Comparison of ENCODE assay signal across 8 mouse cellular contexts in genomic region chr4:155891011-155891471, GRCm38 (mm10). TPM values are rescaled to one million over a fixed set of nuclear protein-coding genes. Genes with fewer than 3 reads are reported as not detected.
A peak's percentile ranks its signal among the peaks of the same experiment; 100 is the strongest.
DNase-seq lines count a peak whose midpoint lies in the region; ATAC-seq and TF ChIP-seq lines count a peak whose summit lies in the region.

No protein-coding gene starts in this region.

- ATAC-seq in embryonic facial prominence, embryonic 12.5 days (ENCODE audit: insufficient number of reproducible peaks, insufficient read depth, low FRiP score, low TSS enrichment), result 0 out of 2 replicates have a peak, but pooled peaks have one; percentile 0
- ATAC-seq in hindbrain, postnatal 0 days, result peak; percentile 0; the same call in 1 of the 2 replicates
- ATAC-seq in megakaryocyte progenitor cell, adult 5-6 weeks (replicated peaks; ENCODE audit: poor library complexity), result peak; percentile 7

- H3K27me3 ChIP-seq in liver, adult 2 months (ENCODE audit: control insufficient read depth, insufficient read depth, low read length), result no peaks in the 10 kb centered on the region
- no peaks in the 10 kb centered on the region for H3K27me3 ChIP-seq in embryonic facial prominence, embryonic 12.5 days
- no peaks in the 10 kb centered on the region for H3K27me3 ChIP-seq in hindbrain, postnatal 0 days (ENCODE audit: insufficient read depth, low read length)

- H3K9me3 ChIP-seq in embryonic facial prominence, embryonic 12.5 days, result no peaks in the 10 kb centered on the region
- no peaks in the 10 kb centered on the region for H3K9me3 ChIP-seq in hindbrain, postnatal 0 days (ENCODE audit: low read length)

- peak overlapping the region; percentile 79 for H3K9ac ChIP-seq in liver, adult 2 months (ENCODE audit: low read depth, low read length)
- H3K9ac ChIP-seq in embryonic facial prominence, embryonic 12.5 days, result peak overlapping the region; percentile 83
- H3K9ac ChIP-seq in hindbrain, postnatal 0 days (replicated peaks; ENCODE audit: low read length), result peak overlapping the region; percentile 89

- WGBS in liver, adult 2 months, result under 1% methylated on average over 34 of the region's 34 CpGs
- WGBS in embryonic facial prominence, embryonic 12.5 days, result 0% methylated on average over 34 of the region's 34 CpGs
- 0% methylated on average over 34 of the region's 34 CpGs for WGBS in hindbrain, postnatal 0 days

- no peak for TF ChIP-seq CTCF in liver, adult 2 months (IDR thresholded peaks at IDR 0.05; ENCODE audit: low read depth, low read length)
- TF ChIP-seq CTCF in hindbrain, postnatal 0 days (IDR thresholded peaks at IDR 0.05; ENCODE audit: low read depth), result no peak

- peak; percentile 41 for DNase-seq in liver, adult 2 months (ENCODE audit: extremely low read depth, low read depth, low spot score)
- DNase-seq in liver, result no peak
- DNase-seq in hindbrain, postnatal 0 days (ENCODE audit: low spot score), result no peak
- DNase-seq in urinary bladder, adult 18-20 months (ENCODE audit: low spot score in 2 of 2), result no peak
- no peak for DNase-seq in embryo, embryonic 11 days
- no peak for DNase-seq in cerebellum, adult 11-12 months

- peaks cover 3% of the 10 kb centered on the region; the same call in 1 of the 2 replicates for H3K4me1 ChIP-seq in liver, adult 2 months (ENCODE audit: control insufficient read depth, insufficient read depth, low read length)
- peaks cover 34% of the 10 kb centered on the region for H3K4me1 ChIP-seq in embryonic facial prominence, embryonic 12.5 days
- peaks cover 31% of the 10 kb centered on the region for H3K4me1 ChIP-seq in hindbrain, postnatal 0 days (ENCODE audit: insufficient read depth, low read length)

- TF ChIP-seq POLR2A in liver, adult 2 months (IDR thresholded peaks at IDR 0.05; ENCODE audit: extremely low read depth, insufficient read depth, low read length), result no peak

- peak overlapping the region; percentile 87 for H3K4me3 ChIP-seq in liver, adult 2 months (ENCODE audit: insufficient read depth, low read depth, low read length)
- peak overlapping the region; percentile 92 for H3K4me3 ChIP-seq in embryonic facial prominence, embryonic 12.5 days
- H3K4me3 ChIP-seq in hindbrain, postnatal 0 days (ENCODE audit: low read length), result peak overlapping the region; percentile 79

- peak overlapping the region; percentile 96 for H3K4me2 ChIP-seq in embryonic facial prominence, embryonic 12.5 days (replicated peaks)
- peak overlapping the region; percentile 73 for H3K4me2 ChIP-seq in hindbrain, postnatal 0 days (ENCODE audit: low read depth, low read length)

- peaks cover 8% of the 10 kb centered on the region; the same call in 1 of the 2 replicates for H3K79me2 ChIP-seq in liver, adult 2 months (ENCODE audit: control insufficient read depth, insufficient read depth, low read length)

- peaks cover 8% of the 10 kb centered on the region; the same call in 1 of the 2 replicates for H3K36me3 ChIP-seq in liver, adult 2 months (ENCODE audit: control insufficient read depth, insufficient read depth, low read length)
- H3K36me3 ChIP-seq in embryonic facial prominence, embryonic 12.5 days, result peaks cover 37% of the 10 kb centered on the region
- H3K36me3 ChIP-seq in hindbrain, postnatal 0 days (ENCODE audit: insufficient read depth, low read length), result peaks cover 32% of the 10 kb centered on the region

- H3K27ac ChIP-seq in liver, adult 2 months (replicated peaks; ENCODE audit: insufficient read depth, low read depth, low read length), result peak overlapping the region; percentile 30; the same call in 1 of the 2 replicates
- peak overlapping the region; percentile 95; the same call in 1 of the 2 replicates for H3K27ac ChIP-seq in embryonic facial prominence, embryonic 12.5 days
- peak overlapping the region; percentile 99 for H3K27ac ChIP-seq in hindbrain, postnatal 0 days

RNA-seq across cellular contexts. Expression of gene Pusl1, which starts 0.5 kb away (rescaled TPM):
- total RNA-seq in liver, adult 2 months (2014; rRNA removed), result 13.6 and 15.5 TPM in 2 replicates
- 33.5 and 35.0 TPM in 2 replicates for polyA plus RNA-seq in liver, adult 2 months (2012; rRNA removed)
- polyA plus RNA-seq in embryonic facial prominence, embryonic 12.5 days (2016; fragmentation: Nextera tagmentation; extraction: Ambion mirVana), result 56.0 and 56.6 TPM in 2 replicates
- 73.6 and 109 TPM in 2 replicates for total RNA-seq in hindbrain, postnatal 0 days (2014; rRNA removed)
- 58.8 and 59.6 TPM in 2 replicates for polyA plus RNA-seq in hindbrain, postnatal 0 days (2015; fragmentation: Nextera tagmentation; extraction: Ambion mirVana)
- 18.7 and 22.5 TPM in 2 replicates for total RNA-seq in megakaryocyte progenitor cell, adult 5-6 weeks (2015)
- 19.3 and 33.7 TPM in 2 replicates for total RNA-seq in megakaryocyte progenitor cell, adult 5-6 weeks (2017)

RNA-seq across cellular contexts. Expression of gene Acap3, which starts 0.6 kb away (rescaled TPM):
- 2.5 and 3.4 TPM in 2 replicates for total RNA-seq in liver, adult 2 months (2014; rRNA removed)
- 4.9 and 6.9 TPM in 2 replicates for polyA plus RNA-seq in liver, adult 2 months (2012; rRNA removed)
- 25.1 and 27.7 TPM in 2 replicates for polyA plus RNA-seq in embryonic facial prominence, embryonic 12.5 days (2016; fragmentation: Nextera tagmentation; extraction: Ambion mirVana)
- total RNA-seq in hindbrain, postnatal 0 days (2014; rRNA removed), result 69.5 and 93.5 TPM in 2 replicates
- polyA plus RNA-seq in hindbrain, postnatal 0 days (2015; fragmentation: Nextera tagmentation; extraction: Ambion mirVana), result 52.2 and 56.4 TPM in 2 replicates
- 7.9 and 8.3 TPM in 2 replicates for total RNA-seq in megakaryocyte progenitor cell, adult 5-6 weeks (2015)
- total RNA-seq in megakaryocyte progenitor cell, adult 5-6 weeks (2017), result 6.2 and 6.7 TPM in 2 replicates

RNA-seq across cellular contexts. Expression of gene Ints11, which starts 21.7 kb away (rescaled TPM):
- total RNA-seq in liver, adult 2 months (2014; rRNA removed), result 13.6 and 18.8 TPM in 2 replicates
- 15.8 and 20.9 TPM in 2 replicates for polyA plus RNA-seq in liver, adult 2 months (2012; rRNA removed)
- polyA plus RNA-seq in embryonic facial prominence, embryonic 12.5 days (2016; fragmentation: Nextera tagmentation; extraction: Ambion mirVana), result 83.7 and 85.4 TPM in 2 replicates
- 51.3 and 52.1 TPM in 2 replicates for total RNA-seq in hindbrain, postnatal 0 days (2014; rRNA removed)
- polyA plus RNA-seq in hindbrain, postnatal 0 days (2015; fragmentation: Nextera tagmentation; extraction: Ambion mirVana), result 49.9 and 52.4 TPM in 2 replicates
- 26.8 and 47.5 TPM in 2 replicates for total RNA-seq in megakaryocyte progenitor cell, adult 5-6 weeks (2015)
- total RNA-seq in megakaryocyte progenitor cell, adult 5-6 weeks (2017), result 28.5 and 35.9 TPM in 2 replicates

RNA-seq across cellular contexts. Expression of gene Cptp, which starts 21.8 kb away (rescaled TPM):
- total RNA-seq in liver, adult 2 months (2014; rRNA removed), result 5.7 and 7.5 TPM in 2 replicates
- 32.1 and 48.6 TPM in 2 replicates for polyA plus RNA-seq in liver, adult 2 months (2012; rRNA removed)
- polyA plus RNA-seq in embryonic facial prominence, embryonic 12.5 days (2016; fragmentation: Nextera tagmentation; extraction: Ambion mirVana), result 15.9 and 17.1 TPM in 2 replicates
- total RNA-seq in hindbrain, postnatal 0 days (2014; rRNA removed), result 31.3 and 41.8 TPM in 2 replicates
- 26.8 and 27.9 TPM in 2 replicates for polyA plus RNA-seq in hindbrain, postnatal 0 days (2015; fragmentation: Nextera tagmentation; extraction: Ambion mirVana)
- total RNA-seq in megakaryocyte progenitor cell, adult 5-6 weeks (2015), result 7.6 and 7.8 TPM in 2 replicates
- 8.8 and 9.2 TPM in 2 replicates for total RNA-seq in megakaryocyte progenitor cell, adult 5-6 weeks (2017)

RNA-seq across cellular contexts. Expression of gene Tas1r3, which starts 27.9 kb away (rescaled TPM):
- total RNA-seq in liver, adult 2 months (2014; rRNA removed), result 0.37 and 0.47 TPM in 2 replicates
- 0.12 and 0.35 TPM in 2 replicates for polyA plus RNA-seq in liver, adult 2 months (2012; rRNA removed)
- polyA plus RNA-seq in embryonic facial prominence, embryonic 12.5 days (2016; fragmentation: Nextera tagmentation; extraction: Ambion mirVana), result 0.34 and 0.47 TPM in 2 replicates
- 0.04 and 1.5 TPM in 2 replicates for total RNA-seq in hindbrain, postnatal 0 days (2014; rRNA removed)
- polyA plus RNA-seq in hindbrain, postnatal 0 days (2015; fragmentation: Nextera tagmentation; extraction: Ambion mirVana), result 0.13 and 0.23 TPM in 2 replicates
- total RNA-seq in megakaryocyte progenitor cell, adult 5-6 weeks (2015), result 0.07 and 0.10 TPM in 2 replicates
- 0.17 TPM in 2 replicates for total RNA-seq in megakaryocyte progenitor cell, adult 5-6 weeks (2017)

Comparison
In these comparisons a context has a peak if more than half of its experiments do, and no peak if none do; other contexts are left out.
1. H3K27ac ChIP-seq: peak in every context shown above with its lines; median percentile 99 in hindbrain, postnatal 0 days; 95 in embryonic facial prominence, embryonic 12.5 days; 30 in liver, adult 2 months.